Mouse (Mus musculus): Measurements from ENCODE around the gene Nucb2.

GRCm38 (mm10) chr7:116484213-116484612, 20.0 kb upstream of the Nucb2 start:
- TF ChIP-seq HCFC1 (IDR thresholded peaks at IDR 0.05; ENCODE audit: borderline replicate concordance, insufficient read depth, low read length) = no peak
- no peak for TF ChIP-seq CHD2 (IDR thresholded peaks at IDR 0.05; ENCODE audit: low read depth, low read length)

Measured in ES-E14 (cell line).